Comparison of ENCODE assay signal across 11 mouse cellular contexts in the genomic region with DNA sequence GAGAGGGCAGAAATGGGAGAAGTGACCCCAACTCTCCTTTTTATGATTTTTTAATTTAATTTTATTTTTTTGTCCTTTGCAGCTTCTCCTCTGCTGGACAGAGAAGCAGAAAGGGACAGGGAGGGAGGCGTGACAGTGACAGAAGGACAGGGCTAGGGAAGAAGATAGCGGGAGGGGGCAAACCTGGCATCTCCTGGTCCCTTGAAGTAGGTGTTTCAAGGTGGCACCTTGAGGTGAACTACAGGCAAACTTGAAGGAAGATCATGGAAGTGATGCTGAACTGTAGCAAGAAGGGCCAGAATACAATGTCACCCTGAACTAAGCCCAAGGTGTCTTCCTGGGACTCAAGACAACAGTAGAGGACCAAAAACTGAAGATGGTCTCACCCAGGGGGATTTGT. TPM values are rescaled to one million over a fixed set of nuclear protein-coding genes. Genes with fewer than 3 reads are reported as not detected.
DNase-seq lines count a peak whose midpoint lies in the region; ATAC-seq lines count a peak whose summit lies in the region.
"Had no signal": no experiment of that assay in that cellular context is flagged by ENCODE, and none has a peak within 500 bp of the region (broad histone marks: within the 10 kb centered on the region; RNA-seq: fewer than 3 reads in every experiment).

No protein-coding gene starts in this region.

- H3K27ac ChIP-seq in heart, embryonic 16.5 days (ENCODE audit: low read length): no peak overlapping the region
- H3K27ac ChIP-seq in embryonic facial prominence, embryonic 12.5 days: no peak overlapping the region
- H3K27ac ChIP-seq in hindbrain, embryonic 15.5 days (replicated peaks): peak overlapping the region; percentile 87
- peak overlapping the region; percentile 89 for H3K27ac ChIP-seq in midbrain, embryonic 14.5 days (replicated peaks; ENCODE audit: low read depth, low read length)

- 2% methylated on average over 2 of the region's 2 CpGs for WGBS in heart, embryonic 16.5 days
- 2% methylated on average over 2 of the region's 2 CpGs for WGBS in embryonic facial prominence, embryonic 12.5 days
- WGBS in hindbrain, embryonic 15.5 days: 0% methylated on average over 2 of the region's 2 CpGs
- 0% methylated on average over 2 of the region's 2 CpGs for WGBS in midbrain, embryonic 14.5 days

- no peaks in the 10 kb centered on the region for H3K36me3 ChIP-seq in heart, embryonic 16.5 days (ENCODE audit: control insufficient read depth, insufficient read depth)
- 0 out of 2 replicates have a peak, but pooled peaks cover 1% of the 10 kb centered on the region for H3K36me3 ChIP-seq in embryonic facial prominence, embryonic 12.5 days
- no peaks in the 10 kb centered on the region for H3K36me3 ChIP-seq in hindbrain, embryonic 15.5 days
- H3K36me3 ChIP-seq in midbrain, embryonic 14.5 days (ENCODE audit: control insufficient read depth, insufficient read depth, low read length): no peaks in the 10 kb centered on the region
- H3K36me3 ChIP-seq: G1E had no signal

- no peaks in the 10 kb centered on the region for H3K9me3 ChIP-seq in heart, embryonic 16.5 days (replicated peaks; ENCODE audit: control insufficient read depth, low read length)
- H3K9me3 ChIP-seq in embryonic facial prominence, embryonic 12.5 days: no peaks in the 10 kb centered on the region
- no peaks in the 10 kb centered on the region for H3K9me3 ChIP-seq in hindbrain, embryonic 15.5 days
- H3K9me3 ChIP-seq in midbrain, embryonic 14.5 days (ENCODE audit: control insufficient read depth, low read length): no peaks in the 10 kb centered on the region
- H3K9me3 ChIP-seq: G1E had no signal

- intact Hi-C loops in heart, postnatal 14 days (cut with DNase I): no loop called here

- ATAC-seq in heart, embryonic 16.5 days (replicated peaks; ENCODE audit: extremely low read depth, insufficient read depth, low FRiP score): no peak
- no peak for ATAC-seq in embryonic facial prominence, embryonic 12.5 days (ENCODE audit: insufficient number of reproducible peaks, insufficient read depth, low FRiP score, low TSS enrichment)
- no peak for ATAC-seq in hindbrain, embryonic 15.5 days (ENCODE audit: low FRiP score, low read depth)
- no peak for ATAC-seq in midbrain, embryonic 14.5 days (ENCODE audit: low FRiP score, low TSS enrichment)

- H3K4me1 ChIP-seq in heart, embryonic 16.5 days (ENCODE audit: control insufficient read depth, insufficient read depth, low read length): peaks cover 29% of the 10 kb centered on the region
- H3K4me1 ChIP-seq in embryonic facial prominence, embryonic 12.5 days: peaks cover 63% of the 10 kb centered on the region
- H3K4me1 ChIP-seq in hindbrain, embryonic 15.5 days (replicated peaks): peaks cover 62% of the 10 kb centered on the region
- H3K4me1 ChIP-seq in midbrain, embryonic 14.5 days (ENCODE audit: control insufficient read depth, insufficient read depth, low read length): peaks cover 43% of the 10 kb centered on the region

- H3K9ac ChIP-seq in heart, embryonic 16.5 days (ENCODE audit: low read length): peak overlapping the region; percentile 35; the same call in 1 of the 2 replicates
- peak overlapping the region; percentile 64 for H3K9ac ChIP-seq in embryonic facial prominence, embryonic 12.5 days
- H3K9ac ChIP-seq in hindbrain, embryonic 15.5 days: peak overlapping the region; percentile 83
- peak overlapping the region; percentile 88 for H3K9ac ChIP-seq in midbrain, embryonic 14.5 days (replicated peaks; ENCODE audit: low read length)

- DNase-seq in heart, postnatal 14 days: no peak
- DNase-seq in midbrain, embryonic 14.5 days: peak; percentile 10
- no peak for DNase-seq in thymus, postnatal 0 days (ENCODE audit: low spot score)
- DNase-seq in layer of hippocampus, adult 9-10 months (ENCODE audit: low spot score): no peak
- no peak for DNase-seq in cerebellum, adult 11 months
- DNase-seq: thymus, postnatal 25 days had no signal

- H3K4me2 ChIP-seq in heart, embryonic 16.5 days (ENCODE audit: low read depth, low read length): peak overlapping the region; percentile 62
- peak overlapping the region; percentile 78 for H3K4me2 ChIP-seq in embryonic facial prominence, embryonic 12.5 days (replicated peaks)
- H3K4me2 ChIP-seq in hindbrain, embryonic 15.5 days: peak overlapping the region; percentile 67
- H3K4me2 ChIP-seq in midbrain, embryonic 14.5 days (ENCODE audit: low read length): peak overlapping the region; percentile 58

- H3K27me3 ChIP-seq in heart, embryonic 16.5 days (ENCODE audit: control insufficient read depth, insufficient read depth, low read length): peaks cover 11% of the 10 kb centered on the region
- H3K27me3 ChIP-seq in embryonic facial prominence, embryonic 12.5 days: no peaks in the 10 kb centered on the region
- H3K27me3 ChIP-seq in hindbrain, embryonic 15.5 days: no peaks in the 10 kb centered on the region
- H3K27me3 ChIP-seq in midbrain, embryonic 14.5 days (ENCODE audit: control insufficient read depth, insufficient read depth, low read length): no peaks in the 10 kb centered on the region

- peak overlapping the region; percentile 45 for H3K4me3 ChIP-seq in heart, embryonic 16.5 days (ENCODE audit: low read length)
- peak overlapping the region; percentile 55 for H3K4me3 ChIP-seq in embryonic facial prominence, embryonic 12.5 days
- peak overlapping the region; percentile 66 for H3K4me3 ChIP-seq in hindbrain, embryonic 15.5 days
- H3K4me3 ChIP-seq in midbrain, embryonic 14.5 days (replicated peaks; ENCODE audit: low read depth, low read length): peak overlapping the region; percentile 71

RNA-seq across cellular contexts. Expression of gene Ypel4, which starts 1.1 kb away (rescaled TPM):
- 2.4 and 2.6 TPM in 2 replicates for polyA plus RNA-seq in heart, embryonic 16.5 days (2015; fragmentation: Nextera tagmentation; extraction: Ambion mirVana)
- 1 to 10 TPM in 1 of 2 experiments, under 1 TPM in 1; 0.93 to 1.3 TPM for total RNA-seq in heart, postnatal 14 days (2021)
- polyA plus RNA-seq in embryonic facial prominence, embryonic 12.5 days (2016; fragmentation: Nextera tagmentation; extraction: Ambion mirVana): 12.3 and 13.7 TPM in 2 replicates
- 18.9 and 19.8 TPM in 2 replicates for polyA plus RNA-seq in hindbrain, embryonic 15.5 days (2015; fragmentation: Nextera tagmentation; extraction: Ambion mirVana)
- polyA plus RNA-seq in midbrain, embryonic 14.5 days (2014; fragmentation: Nextera tagmentation; extraction: Ambion mirVana): 23.5 and 24.7 TPM in 2 replicates
- 0.21 and 0.27 TPM in 2 replicates for polyA plus RNA-seq in thymus, postnatal 0 days (2015; fragmentation: Nextera tagmentation; extraction: Ambion mirVana)

RNA-seq across cellular contexts. Expression of gene Clp1, which starts 7.8 kb away (rescaled TPM):
- 17.9 and 19.5 TPM in 2 replicates for polyA plus RNA-seq in heart, embryonic 16.5 days (2015; fragmentation: Nextera tagmentation; extraction: Ambion mirVana)
- 1 to 10 TPM; 4.9 to 5.8 TPM for total RNA-seq in heart, postnatal 14 days (2021)
- 41.9 and 43.8 TPM in 2 replicates for polyA plus RNA-seq in embryonic facial prominence, embryonic 12.5 days (2016; fragmentation: Nextera tagmentation; extraction: Ambion mirVana)
- 20.7 and 22.4 TPM in 2 replicates for polyA plus RNA-seq in hindbrain, embryonic 15.5 days (2015; fragmentation: Nextera tagmentation; extraction: Ambion mirVana)
- polyA plus RNA-seq in midbrain, embryonic 14.5 days (2014; fragmentation: Nextera tagmentation; extraction: Ambion mirVana): 23.3 and 25.4 TPM in 2 replicates
- 55.3 and 62.1 TPM in 2 replicates for polyA plus RNA-seq in thymus, postnatal 0 days (2015; fragmentation: Nextera tagmentation; extraction: Ambion mirVana)

RNA-seq across cellular contexts. Expression of gene Gm19426, which starts 8.5 kb away (rescaled TPM):
- 3.6 and 5.1 TPM in 2 replicates for polyA plus RNA-seq in heart, embryonic 16.5 days (2015; fragmentation: Nextera tagmentation; extraction: Ambion mirVana)
- total RNA-seq in heart, postnatal 14 days (2021): 1 to 10 TPM; 1.6 to 2.2 TPM
- polyA plus RNA-seq in embryonic facial prominence, embryonic 12.5 days (2016; fragmentation: Nextera tagmentation; extraction: Ambion mirVana): 13.0 and 13.9 TPM in 2 replicates
- 5.1 and 5.9 TPM in 2 replicates for polyA plus RNA-seq in hindbrain, embryonic 15.5 days (2015; fragmentation: Nextera tagmentation; extraction: Ambion mirVana)
- 2.0 and 3.3 TPM in 2 replicates for polyA plus RNA-seq in midbrain, embryonic 14.5 days (2014; fragmentation: Nextera tagmentation; extraction: Ambion mirVana)
- 0.33 and 0.54 TPM in 2 replicates for polyA plus RNA-seq in thymus, postnatal 0 days (2015; fragmentation: Nextera tagmentation; extraction: Ambion mirVana)
- total RNA-seq: common myeloid progenitor, adult 5-6 weeks; G1E had no signal
- polyA plus RNA-seq: G1E had no signal

RNA-seq across cellular contexts. Expression of gene Zdhhc5, which starts 19.9 kb away (rescaled TPM):
- polyA plus RNA-seq in heart, embryonic 16.5 days (2015; fragmentation: Nextera tagmentation; extraction: Ambion mirVana): 21.7 and 22.7 TPM in 2 replicates
- total RNA-seq in heart, postnatal 14 days (2021): 10 to 100 TPM; 57.7 to 62.4 TPM
- polyA plus RNA-seq in embryonic facial prominence, embryonic 12.5 days (2016; fragmentation: Nextera tagmentation; extraction: Ambion mirVana): 31.2 and 33.9 TPM in 2 replicates
- 18.3 and 19.0 TPM in 2 replicates for polyA plus RNA-seq in hindbrain, embryonic 15.5 days (2015; fragmentation: Nextera tagmentation; extraction: Ambion mirVana)
- 21.5 and 21.8 TPM in 2 replicates for polyA plus RNA-seq in midbrain, embryonic 14.5 days (2014; fragmentation: Nextera tagmentation; extraction: Ambion mirVana)
- polyA plus RNA-seq in thymus, postnatal 0 days (2015; fragmentation: Nextera tagmentation; extraction: Ambion mirVana): 17.7 and 20.3 TPM in 2 replicates

RNA-seq across cellular contexts. Expression of gene Serping1, which starts 40.3 kb away (rescaled TPM):
- 44.6 and 51.2 TPM in 2 replicates for polyA plus RNA-seq in heart, embryonic 16.5 days (2015; fragmentation: Nextera tagmentation; extraction: Ambion mirVana)
- 10 to 100 TPM; 58.8 to 72.1 TPM for total RNA-seq in heart, postnatal 14 days (2021)
- 24.7 and 24.9 TPM in 2 replicates for polyA plus RNA-seq in embryonic facial prominence, embryonic 12.5 days (2016; fragmentation: Nextera tagmentation; extraction: Ambion mirVana)
- polyA plus RNA-seq in hindbrain, embryonic 15.5 days (2015; fragmentation: Nextera tagmentation; extraction: Ambion mirVana): 39.5 and 47.3 TPM in 2 replicates
- 19.7 and 33.6 TPM in 2 replicates for polyA plus RNA-seq in midbrain, embryonic 14.5 days (2014; fragmentation: Nextera tagmentation; extraction: Ambion mirVana)
- polyA plus RNA-seq in thymus, postnatal 0 days (2015; fragmentation: Nextera tagmentation; extraction: Ambion mirVana): 13.8 and 16.1 TPM in 2 replicates
- total RNA-seq: common myeloid progenitor, adult 5-6 weeks; G1E had no signal
- polyA plus RNA-seq: G1E had no signal

Comparison
In these comparisons a context has a peak if more than half of its experiments do, and no peak if none do; other contexts are left out.
1. H3K27ac ChIP-seq: peak in hindbrain, embryonic 15.5 days (single experiment) and midbrain, embryonic 14.5 days (single experiment); none in heart, embryonic 16.5 days (single experiment) and embryonic facial prominence, embryonic 12.5 days (single experiment).
2. H3K9ac ChIP-seq: peak in every context shown above with its lines; median percentile 88 in midbrain, embryonic 14.5 days; 83 in hindbrain, embryonic 15.5 days; 64 in embryonic facial prominence, embryonic 12.5 days; 35 in heart, embryonic 16.5 days.
3. Peak in every context shown above with its lines, with median percentiles within 50 percentile points of each other: H3K4me2 ChIP-seq and H3K4me3 ChIP-seq.